In the genomic region with DNA sequence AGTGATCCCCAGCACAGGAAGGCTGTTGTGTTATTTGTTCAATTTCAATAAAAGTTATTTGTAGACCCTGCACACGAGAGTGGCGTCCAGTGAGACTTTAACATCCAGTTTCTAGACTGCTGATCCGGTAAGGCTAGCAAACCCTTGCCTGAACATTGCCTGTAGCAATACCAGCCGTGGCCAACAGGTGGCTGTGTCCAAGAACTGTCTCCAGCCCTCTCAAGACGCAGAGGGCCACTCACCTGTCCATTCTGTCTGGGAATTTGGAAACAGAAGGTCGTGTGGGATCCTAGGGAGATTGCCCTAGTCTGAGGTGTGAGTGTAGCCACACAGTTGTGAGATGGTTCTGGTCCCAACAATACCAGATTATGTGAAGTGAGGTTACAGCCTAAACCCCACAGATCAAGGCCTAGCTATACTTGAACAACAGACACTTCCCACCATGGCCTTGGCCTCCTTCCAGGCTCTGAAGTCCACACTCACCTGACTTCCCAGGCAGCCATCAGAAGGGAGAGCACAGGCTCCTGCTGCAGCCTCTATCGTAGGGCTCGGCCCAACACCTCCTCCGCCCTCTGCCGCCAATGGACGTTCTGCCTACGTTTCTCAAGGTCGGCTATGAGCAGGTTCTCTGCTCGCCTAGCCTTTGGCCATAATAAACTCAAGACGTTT, we compare ENCODE assay signal across 1 mouse cellular context.
TF ChIP-seq lines count a peak whose summit lies in the region.

No protein-coding gene starts in this region.

TF ChIP-seq in myocyte, 11 proteins besides CTCF, POLR2A, EP300 and RAD21 (continued from another document):
- TF ChIP-seq E2F4 (IDR thresholded peaks at IDR 0.05; ENCODE audit: insufficient read depth): no peak
- no peak for TF ChIP-seq MAX (IDR thresholded peaks at IDR 0.05; ENCODE audit: low read depth)
